Mouse (Mus musculus) lung, adult 2 months (tissue): ENCODE measurements around the gene Gm7257.

Experiments used
- CTCF ChIP-seq: fragments of 200-500 bp; IDR thresholded peaks from 2 replicates; pipeline ENCODE4 v1.5.1; 2011; ENCODE audit warnings: mild to moderate bottlenecking, low read length, control low read depth; ENCODE audit not compliant: insufficient read depth
- POLR2A ChIP-seq: fragments of 200-500 bp; IDR thresholded peaks from 2 replicates; pipeline ENCODE4 v1.6.1; 2011; ENCODE audit warnings: low read depth, mild to moderate bottlenecking, control low read depth, low read length, borderline replicate concordance; ENCODE audit errors: extremely low read depth

- TF ChIP-seq POLR2A (no peak), CTCF (no peak)
Measured at GRCm38 (mm10) chr9:36402991-36403390, 28.7 kb upstream of the Gm7257 start.
